Mouse (Mus musculus): ENCODE results near the gene Anks1b. TPM values are rescaled to one million over a fixed set of nuclear protein-coding genes. Genes with fewer than 3 reads are reported as not detected.

The Anks1b gene
- polyA plus RNA-seq, 1 experiment from 2014 or later: 1.9 TPM

DNA sequence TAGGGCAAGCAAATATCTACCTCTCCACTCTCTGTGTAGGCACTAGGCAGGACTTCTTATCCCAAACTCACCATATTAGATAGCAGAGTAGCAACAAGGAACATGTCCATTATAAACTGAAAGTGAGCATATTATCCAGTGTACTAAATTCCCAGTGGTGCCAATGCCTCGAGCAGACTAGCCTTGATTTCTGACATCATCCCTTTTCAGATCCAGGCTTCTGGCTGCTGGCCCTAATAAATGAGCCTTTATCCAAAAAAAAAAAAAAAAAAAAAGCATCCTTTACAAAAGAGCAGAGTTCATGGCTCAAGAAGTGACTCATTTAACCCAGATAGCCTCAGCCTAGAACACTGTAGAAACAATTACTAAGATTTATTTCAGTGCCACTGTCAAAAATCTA, 568.3 kb downstream of the Anks1b start:
- Histone ChIP-seq H3K4me3 (ENCODE audit: low read depth, low read length) (no peak overlapping the region), H3K9me3 (ENCODE audit: control insufficient read depth) (no peaks in the 10 kb centered on the region), H3K27ac (ENCODE audit: low read depth, low read length) (no peak overlapping the region), H3K4me1 (replicated peaks; ENCODE audit: control insufficient read depth, insufficient read depth, low read length) (no peaks in the 10 kb centered on the region), H3K36me3 (ENCODE audit: control insufficient read depth, insufficient read depth) (no peaks in the 10 kb centered on the region), H3K9ac (ENCODE audit: low read depth, low read length) (no peak overlapping the region), H3K4me2 (replicated peaks; ENCODE audit: low read depth) (no peak overlapping the region), H3K27me3 (replicated peaks; ENCODE audit: control insufficient read depth, insufficient read depth, low read length) (no peaks in the 10 kb centered on the region)
- 67% methylated on average over 1 of the region's 1 CpGs for WGBS
- ATAC-seq: no peak
- no peak for TF ChIP-seq CTCF (IDR thresholded peaks at IDR 0.05; ENCODE audit: low read depth)

DNA sequence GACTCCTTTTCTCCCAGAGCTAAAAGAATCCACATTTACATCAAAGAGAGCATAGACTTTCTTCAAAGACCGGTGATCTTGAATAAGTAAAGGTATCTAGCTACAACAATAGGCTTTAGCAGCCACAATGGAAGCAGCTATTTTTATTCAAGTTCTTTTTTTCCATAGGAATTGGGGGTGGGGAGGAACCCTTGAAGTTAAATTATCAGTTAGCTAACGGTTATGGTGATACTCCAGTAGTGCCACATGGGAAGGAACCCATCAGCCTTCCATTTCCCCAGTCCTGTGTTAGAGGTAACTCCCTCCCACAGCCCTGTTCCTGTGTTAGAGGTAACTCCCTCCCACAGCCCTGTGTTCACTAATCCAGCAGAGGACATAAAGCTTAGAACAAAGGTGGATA, 591.6 kb downstream of the Anks1b start:
- ATAC-seq: no peak
- Histone ChIP-seq H3K27me3 (replicated peaks; ENCODE audit: control insufficient read depth, insufficient read depth, low read length) (no peaks in the 10 kb centered on the region), H3K27ac (ENCODE audit: low read depth, low read length) (no peak overlapping the region), H3K9ac (ENCODE audit: low read depth, low read length) (no peak overlapping the region), H3K36me3 (ENCODE audit: control insufficient read depth, insufficient read depth) (no peaks in the 10 kb centered on the region), H3K9me3 (ENCODE audit: control insufficient read depth) (no peaks in the 10 kb centered on the region), H3K4me2 (replicated peaks; ENCODE audit: low read depth) (no peak overlapping the region), H3K4me1 (replicated peaks; ENCODE audit: control insufficient read depth, insufficient read depth, low read length) (no peaks in the 10 kb centered on the region), H3K4me3 (ENCODE audit: low read depth, low read length) (no peak overlapping the region)
- no peak for TF ChIP-seq CTCF (IDR thresholded peaks at IDR 0.05; ENCODE audit: low read depth)
- WGBS: 77% methylated on average over 2 of the region's 2 CpGs

DNA sequence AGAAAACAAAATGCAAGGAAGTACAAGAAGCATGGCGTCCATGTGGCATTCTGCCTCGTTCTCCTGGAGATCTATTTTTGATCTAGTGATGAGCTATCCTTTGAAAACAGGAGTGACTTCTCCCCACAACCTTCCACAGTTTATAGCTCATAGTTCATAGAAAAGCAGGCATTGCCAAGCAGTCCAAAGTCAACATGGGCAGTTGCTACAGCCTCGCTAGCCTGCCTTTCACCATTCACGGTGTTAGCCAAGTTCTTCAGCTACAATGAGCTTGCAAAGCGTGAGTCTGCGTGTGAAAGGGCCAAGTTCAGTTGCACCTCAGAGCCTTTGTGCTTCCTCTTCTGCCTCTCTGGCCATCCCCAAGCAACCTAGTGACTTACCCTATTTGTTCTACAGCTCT, 592.1 kb downstream of the Anks1b start:
- 88% methylated on average over 6 of the region's 6 CpGs for WGBS
- Histone ChIP-seq H3K4me1 (replicated peaks; ENCODE audit: control insufficient read depth, insufficient read depth, low read length) (no peaks in the 10 kb centered on the region), H3K36me3 (ENCODE audit: control insufficient read depth, insufficient read depth) (no peaks in the 10 kb centered on the region), H3K27me3 (replicated peaks; ENCODE audit: control insufficient read depth, insufficient read depth, low read length) (no peaks in the 10 kb centered on the region), H3K9me3 (ENCODE audit: control insufficient read depth) (no peaks in the 10 kb centered on the region), H3K27ac (ENCODE audit: low read depth, low read length) (no peak overlapping the region), H3K4me2 (replicated peaks; ENCODE audit: low read depth) (no peak overlapping the region), H3K4me3 (ENCODE audit: low read depth, low read length) (no peak overlapping the region), H3K9ac (ENCODE audit: low read depth, low read length) (no peak overlapping the region)
- ATAC-seq: no peak
- TF ChIP-seq CTCF (IDR thresholded peaks at IDR 0.05; ENCODE audit: low read depth): no peak

DNA sequence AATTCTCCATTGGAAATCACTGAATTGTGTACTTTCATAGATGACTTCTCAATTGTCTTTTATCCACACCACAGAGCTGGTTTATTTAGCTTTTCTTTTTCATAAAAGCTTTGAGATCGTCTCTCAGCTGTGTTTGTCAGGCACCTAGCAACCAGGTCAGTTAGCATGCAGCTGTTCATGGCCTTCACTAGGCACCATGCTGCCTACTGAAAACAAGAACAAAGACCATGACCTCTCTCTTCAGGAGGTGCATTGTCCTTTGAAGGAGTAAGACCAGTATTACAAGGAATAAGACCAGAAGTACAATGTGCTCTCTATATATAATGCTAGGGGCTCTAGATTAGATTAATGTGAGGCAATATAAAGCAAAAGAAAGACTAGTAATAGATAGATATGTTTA, 594.2 kb downstream of the Anks1b start:
- TF ChIP-seq CTCF (IDR thresholded peaks at IDR 0.05; ENCODE audit: low read depth): no peak
- Histone ChIP-seq H3K4me3 (ENCODE audit: low read depth, low read length) (no peak overlapping the region), H3K9ac (ENCODE audit: low read depth, low read length) (no peak overlapping the region), H3K27me3 (replicated peaks; ENCODE audit: control insufficient read depth, insufficient read depth, low read length) (no peaks in the 10 kb centered on the region), H3K4me1 (replicated peaks; ENCODE audit: control insufficient read depth, insufficient read depth, low read length) (no peaks in the 10 kb centered on the region), H3K4me2 (replicated peaks; ENCODE audit: low read depth) (no peak overlapping the region), H3K36me3 (ENCODE audit: control insufficient read depth, insufficient read depth) (no peaks in the 10 kb centered on the region), H3K9me3 (ENCODE audit: control insufficient read depth) (no peaks in the 10 kb centered on the region), H3K27ac (ENCODE audit: low read depth, low read length) (no peak overlapping the region)
- WGBS: 47% methylated on average over 1 of the region's 1 CpGs
- ATAC-seq: no peak

DNA sequence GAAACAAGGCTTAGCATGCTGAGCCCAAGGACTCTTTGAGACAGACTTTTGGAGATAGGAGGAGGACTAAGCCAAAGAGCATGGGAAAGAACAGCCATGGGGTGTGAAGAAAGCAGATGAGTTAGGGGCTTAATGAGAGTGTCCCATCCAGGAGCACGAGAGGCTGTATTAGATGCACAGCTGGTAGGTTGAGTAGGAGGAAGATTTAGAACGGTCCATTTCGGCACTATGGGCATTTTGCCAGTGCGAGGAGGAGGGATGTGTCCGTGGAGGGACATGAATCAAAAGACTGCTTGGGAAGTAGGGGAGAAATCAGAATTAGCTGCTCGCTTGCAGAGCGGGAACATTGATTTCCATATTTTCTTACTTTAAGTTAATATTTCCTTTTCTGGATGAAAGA, 620.1 kb downstream of the Anks1b start:
- 69% methylated on average over 7 of the region's 7 CpGs for WGBS
- Histone ChIP-seq H3K36me3 (ENCODE audit: control insufficient read depth, insufficient read depth) (no peaks in the 10 kb centered on the region), H3K4me3 (ENCODE audit: low read depth, low read length) (no peak overlapping the region), H3K4me1 (replicated peaks; ENCODE audit: control insufficient read depth, insufficient read depth, low read length) (no peaks in the 10 kb centered on the region), H3K27ac (ENCODE audit: low read depth, low read length) (no peak overlapping the region), H3K9me3 (ENCODE audit: control insufficient read depth) (no peaks in the 10 kb centered on the region), H3K9ac (ENCODE audit: low read depth, low read length) (no peak overlapping the region), H3K4me2 (replicated peaks; ENCODE audit: low read depth) (no peak overlapping the region), H3K27me3 (replicated peaks; ENCODE audit: control insufficient read depth, insufficient read depth, low read length) (no peaks in the 10 kb centered on the region)
- ATAC-seq: no peak
- no peak for TF ChIP-seq CTCF (IDR thresholded peaks at IDR 0.05; ENCODE audit: low read depth)

DNA sequence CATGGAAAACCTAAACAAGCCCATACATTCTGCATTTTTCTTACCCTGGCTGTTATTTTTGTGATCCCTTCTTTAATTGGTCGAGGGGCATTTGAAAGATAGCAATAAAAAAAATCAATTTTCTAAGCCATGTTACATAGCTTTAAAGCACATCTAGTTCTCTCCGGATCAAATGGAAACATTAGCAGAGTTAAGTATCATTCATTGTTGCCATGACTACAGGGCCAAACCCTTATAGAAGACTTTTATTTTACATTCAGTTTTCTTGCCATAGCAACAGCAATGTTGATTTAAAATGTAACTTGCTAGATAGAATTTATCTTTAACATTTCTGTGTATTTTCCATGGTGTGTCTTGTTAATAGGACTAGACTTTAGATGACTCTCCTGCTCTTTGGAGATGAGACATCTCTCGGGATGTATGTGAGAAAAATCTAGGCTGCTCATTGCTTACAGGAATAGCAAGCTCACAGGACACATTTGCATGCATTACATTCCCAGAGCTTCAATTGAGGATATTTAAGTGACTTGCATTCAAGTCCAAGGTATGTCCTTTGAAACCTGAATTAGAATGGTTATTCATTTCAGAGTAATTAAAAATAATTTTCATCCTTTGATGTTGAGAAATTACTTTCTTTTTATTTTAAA, 620.8 kb downstream of the Anks1b start:
- Histone ChIP-seq H3K27me3 (replicated peaks; ENCODE audit: control insufficient read depth, insufficient read depth, low read length) (no peaks in the 10 kb centered on the region), H3K9me3 (ENCODE audit: control insufficient read depth) (no peaks in the 10 kb centered on the region), H3K9ac (ENCODE audit: low read depth, low read length) (no peak overlapping the region), H3K27ac (ENCODE audit: low read depth, low read length) (no peak overlapping the region), H3K36me3 (ENCODE audit: control insufficient read depth, insufficient read depth) (no peaks in the 10 kb centered on the region), H3K4me1 (replicated peaks; ENCODE audit: control insufficient read depth, insufficient read depth, low read length) (no peaks in the 10 kb centered on the region), H3K4me3 (ENCODE audit: low read depth, low read length) (no peak overlapping the region), H3K4me2 (replicated peaks; ENCODE audit: low read depth) (no peak overlapping the region)
- no peak for ATAC-seq
- WGBS: 67% methylated on average over 3 of the region's 3 CpGs
- no peak for TF ChIP-seq CTCF (IDR thresholded peaks at IDR 0.05; ENCODE audit: low read depth)

All from intestine, postnatal 0 days (tissue).